Mouse (Mus musculus) midbrain, embryonic 12.5 days (tissue): Measurements from ENCODE around the gene Aldh8a1. TPM values are rescaled to one million over a fixed set of nuclear protein-coding genes. Genes with fewer than 3 reads are reported as not detected.

Source experiments
- ATAC-seq: fragments of 200-750 bp; cut with Nextera tagmentation; 2 replicates; pipeline ENCODE4 v1.8.0; 2017; ENCODE audit warnings: low read depth, moderate TSS enrichment, moderate library complexity; ENCODE audit not compliant: low FRiP score
- H3K27ac ChIP-seq: fragments of 300-500 bp; sonication (generic); replicated peaks from 2 replicates; pipeline ENCODE4 v1.5.1; 2016; ENCODE audit warnings: mild to moderate bottlenecking
- H3K27me3 ChIP-seq: fragments of 300-500 bp; sonication (generic); 2 replicates; pipeline ENCODE4 v1.6.1; 2016; ENCODE audit warnings: mild to moderate bottlenecking
- H3K36me3 ChIP-seq: fragments of 300-500 bp; sonication (generic); 2 replicates; pipeline ENCODE4 v1.6.1; 2016
- H3K4me1 ChIP-seq: fragments of 300-500 bp; sonication (generic); 2 replicates; pipeline ENCODE4 v1.6.1; 2016
- H3K4me2 ChIP-seq: fragments of 300-500 bp; sonication (generic); replicated peaks from 2 replicates; pipeline ENCODE4 v1.6.1; 2016; ENCODE audit warnings: mild to moderate bottlenecking, moderate library complexity
- H3K4me3 ChIP-seq: fragments of 300-500 bp; sonication (generic); 2 replicates; pipeline ENCODE4 v1.5.1; 2016; ENCODE audit warnings: mild to moderate bottlenecking
- H3K9ac ChIP-seq: fragments of 300-500 bp; sonication (generic); replicated peaks from 2 replicates; pipeline ENCODE4 v1.6.1; 2016; ENCODE audit warnings: mild to moderate bottlenecking, moderate library complexity
- H3K9me3 ChIP-seq: fragments of 300-500 bp; sonication (generic); 2 replicates; pipeline ENCODE4 v1.6.1; 2016; ENCODE audit warnings: mild to moderate bottlenecking
- WGBS: fragments of 180-500 bp; shearing (Covaris S2); methylation state at CpG from one replicate; pipeline ENCODE4 v1.1.7; 2016; 5-methylcytosine and 5-hydroxymethylcytosine counted together
- polyA plus RNA-seq: library from polyadenylated mRNA; unstranded; fragments of >200 nt; fragmentation: Nextera tagmentation; extraction: Ambion mirVana; gene quantifications from 2 replicates; pipeline ENCODE4 v1.2.1, GENCODE M21; 2016

Aldh8a1 gene
- polyA plus RNA-seq, 1 experiment from 2014 or later: 0.17 TPM

DNA sequence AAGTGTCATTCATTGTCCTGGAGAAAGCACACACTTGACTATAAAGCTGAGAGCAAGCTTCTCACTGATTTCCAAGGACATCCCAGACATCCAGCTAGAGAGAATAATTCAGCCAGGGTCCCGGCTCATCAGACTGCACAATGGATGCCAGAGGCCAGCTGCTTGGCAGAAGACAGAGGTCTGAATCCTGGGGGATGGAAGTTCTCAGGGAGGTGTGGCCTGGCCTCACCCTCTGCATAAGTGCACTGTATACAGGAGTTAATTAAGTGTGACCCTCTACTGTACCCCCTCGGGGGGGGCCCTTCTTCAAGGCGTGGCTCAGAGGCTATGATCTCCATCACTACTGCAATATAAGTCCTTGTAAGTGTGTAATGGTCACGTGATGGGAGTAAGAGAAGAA, 24.2 kb downstream of the Aldh8a1 start:
- ATAC-seq: no peak
- Histone ChIP-seq H3K4me2 (no peak overlapping the region), H3K9me3 (no peaks in the 10 kb centered on the region), H3K36me3 (no peaks in the 10 kb centered on the region), H3K4me1 (peaks cover 4% of the 10 kb centered on the region; the same call in 1 of the 2 replicates), H3K4me3 (no peak overlapping the region), H3K9ac (no peak overlapping the region), H3K27ac (no peak overlapping the region), H3K27me3 (no peaks in the 10 kb centered on the region)
- 67% methylated on average over 4 of the region's 4 CpGs for WGBS

DNA sequence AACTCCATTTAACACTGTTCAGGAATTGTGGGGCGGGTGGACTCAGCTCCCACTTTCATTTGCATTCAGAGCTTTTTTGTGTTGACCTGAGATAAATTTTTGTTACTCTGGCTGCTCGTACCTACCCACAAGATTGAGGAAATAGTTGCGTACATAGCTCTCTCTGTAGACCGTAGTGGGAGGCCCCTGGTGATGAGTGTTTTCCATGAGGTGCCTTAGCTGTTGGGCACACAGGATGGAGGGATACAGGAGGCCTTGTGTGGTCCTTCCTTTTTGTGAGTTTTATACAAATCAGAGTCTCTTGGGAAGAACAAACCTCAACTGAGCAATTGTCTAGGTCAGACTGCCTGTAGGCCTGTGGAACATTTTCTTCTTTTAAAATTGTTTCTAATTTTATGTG, 27.7 kb downstream of the Aldh8a1 start:
- Histone ChIP-seq H3K27ac (no peak overlapping the region), H3K36me3 (no peaks in the 10 kb centered on the region), H3K4me1 (peaks cover 4% of the 10 kb centered on the region; the same call in 1 of the 2 replicates), H3K4me3 (no peak overlapping the region), H3K9me3 (no peaks in the 10 kb centered on the region), H3K4me2 (no peak overlapping the region), H3K27me3 (no peaks in the 10 kb centered on the region), H3K9ac (no peak overlapping the region)
- no peak for ATAC-seq
- 95% methylated on average over 4 of the region's 4 CpGs for WGBS

DNA sequence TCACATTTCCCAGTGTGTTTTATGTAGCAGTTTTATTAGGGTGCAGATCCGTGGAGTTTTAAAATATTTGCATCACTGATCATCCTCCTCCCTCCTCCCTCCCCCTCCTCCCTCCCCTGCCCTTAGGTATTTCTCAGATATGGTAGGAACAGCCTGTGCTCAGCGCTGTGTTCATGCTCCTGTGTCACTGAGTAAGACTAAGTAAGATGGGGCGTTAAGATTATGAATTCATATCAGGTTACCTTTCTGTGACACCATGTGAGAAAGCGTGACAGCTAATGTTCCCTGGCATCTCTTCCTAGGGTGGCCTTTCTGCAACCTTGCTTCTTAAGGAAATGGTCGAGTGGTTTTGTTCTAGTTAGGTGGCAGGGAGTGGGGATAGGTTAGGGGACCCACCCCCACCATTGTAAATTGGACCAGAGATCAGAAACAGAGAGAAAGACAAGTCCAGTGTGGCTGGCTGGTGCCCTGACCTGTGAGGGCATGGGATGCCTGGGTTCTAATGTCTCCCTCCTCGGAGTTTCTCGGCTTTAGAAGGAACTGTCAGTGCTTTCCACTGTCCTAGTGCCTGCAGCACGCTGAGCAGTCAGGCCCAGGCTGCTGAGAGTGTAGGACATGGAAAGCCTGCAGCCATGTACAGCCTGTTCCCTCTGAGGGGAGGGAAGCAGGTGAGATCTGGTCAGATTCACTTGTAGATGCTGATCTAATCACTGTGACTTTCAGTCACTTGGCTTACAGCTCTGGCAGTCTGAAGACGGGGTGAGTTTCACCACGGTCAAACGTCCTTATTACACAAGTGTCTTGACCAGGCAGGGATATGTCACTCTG, 28.8 kb downstream of the Aldh8a1 start:
- WGBS: 84% methylated on average over 11 of the region's 11 CpGs
- no peak overlapping the region for H3K9ac ChIP-seq
- no peak overlapping the region for H3K4me2 ChIP-seq
- no peaks in the 10 kb centered on the region for H3K9me3 ChIP-seq
- no peak overlapping the region for H3K4me3 ChIP-seq
- H3K27me3 ChIP-seq: no peaks in the 10 kb centered on the region
- ATAC-seq: no peak
- H3K27ac ChIP-seq: no peak overlapping the region
- no peaks in the 10 kb centered on the region for H3K36me3 ChIP-seq
- H3K4me1 ChIP-seq: peaks cover 4% of the 10 kb centered on the region; the same call in 1 of the 2 replicates

DNA sequence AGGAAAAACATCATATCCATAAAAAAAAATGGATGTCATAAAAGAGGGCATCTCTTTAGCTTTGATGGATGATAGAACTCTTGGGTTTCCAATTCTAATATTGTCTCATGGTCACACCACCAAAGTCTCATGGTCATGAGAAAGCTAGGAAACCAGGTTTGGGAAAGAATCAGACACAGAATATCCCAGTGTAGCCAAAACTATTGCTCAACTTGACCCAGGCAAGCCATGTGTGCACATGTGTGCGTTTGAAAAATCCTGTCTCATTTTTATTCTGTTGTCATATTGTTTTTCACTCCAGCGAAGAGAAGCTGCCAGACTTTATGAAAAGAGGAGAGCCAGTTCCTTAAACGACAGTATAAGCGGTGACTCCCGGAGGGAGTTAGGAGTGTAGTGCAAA, 33.6 kb downstream of the Aldh8a1 start:
- Histone ChIP-seq H3K4me2 (no peak overlapping the region), H3K9ac (no peak overlapping the region), H3K4me1 (no peaks in the 10 kb centered on the region), H3K9me3 (no peaks in the 10 kb centered on the region), H3K27ac (no peak overlapping the region), H3K36me3 (no peaks in the 10 kb centered on the region), H3K4me3 (no peak overlapping the region), H3K27me3 (no peaks in the 10 kb centered on the region)
- no peak for ATAC-seq
- WGBS: 78% methylated on average over 5 of the region's 5 CpGs

DNA sequence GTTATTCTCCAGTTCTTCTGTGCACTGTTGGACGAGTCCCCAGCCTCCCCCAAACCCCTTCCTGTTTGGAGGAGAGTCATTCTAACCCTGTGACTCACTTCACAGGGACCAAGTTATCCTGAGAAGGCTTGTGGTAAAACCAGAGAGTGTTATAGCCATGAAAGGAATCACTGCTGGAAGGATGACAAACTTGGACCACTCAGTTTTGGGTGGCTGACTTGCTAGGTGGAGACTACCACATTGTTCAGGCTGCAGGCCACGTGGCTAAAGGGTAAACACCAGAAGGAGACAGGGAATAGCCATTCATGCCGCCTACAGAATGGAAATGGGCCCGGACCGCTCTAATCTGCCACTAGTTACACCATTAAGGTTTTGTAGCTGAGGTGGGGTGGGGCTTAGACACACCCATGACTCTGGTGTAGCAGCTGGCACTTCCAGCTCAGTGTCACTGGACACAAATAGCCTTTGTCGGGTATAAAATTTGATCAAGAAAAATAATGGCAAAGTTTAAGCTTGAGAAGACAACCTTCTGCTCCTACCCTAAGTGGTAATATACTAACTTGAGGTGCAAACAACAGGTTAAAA, 34.6 kb downstream of the Aldh8a1 start:
- no peaks in the 10 kb centered on the region for H3K9me3 ChIP-seq
- no peaks in the 10 kb centered on the region for H3K36me3 ChIP-seq
- H3K4me1 ChIP-seq: no peaks in the 10 kb centered on the region
- H3K4me2 ChIP-seq: no peak overlapping the region
- no peak overlapping the region for H3K4me3 ChIP-seq
- H3K9ac ChIP-seq: no peak overlapping the region
- no peak overlapping the region for H3K27ac ChIP-seq
- no peak for ATAC-seq
- 77% methylated on average over 6 of the region's 6 CpGs for WGBS
- H3K27me3 ChIP-seq: no peaks in the 10 kb centered on the region

DNA sequence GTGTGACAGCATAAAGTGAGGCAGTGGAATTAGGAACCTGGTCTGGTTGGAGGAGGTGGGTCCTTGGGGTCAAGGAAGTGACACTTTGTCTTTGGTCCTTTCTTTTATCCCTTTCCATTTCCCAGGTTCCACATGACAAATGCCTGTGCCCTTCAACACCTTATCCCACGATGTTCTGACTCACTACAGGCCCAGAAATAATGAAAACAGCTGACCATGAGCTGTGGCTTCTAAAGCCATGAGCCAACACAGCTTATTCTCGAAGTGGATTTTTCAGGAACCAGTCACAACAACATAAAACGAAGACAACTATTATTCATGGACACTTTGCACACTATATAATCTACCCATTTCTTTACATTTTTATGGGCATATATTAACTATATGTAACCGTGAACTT, 37.9 kb downstream of the Aldh8a1 start:
- no peaks in the 10 kb centered on the region for H3K9me3 ChIP-seq
- no peak for ATAC-seq
- H3K4me3 ChIP-seq: no peak overlapping the region
- H3K36me3 ChIP-seq: no peaks in the 10 kb centered on the region
- H3K4me1 ChIP-seq: no peaks in the 10 kb centered on the region
- no peak overlapping the region for H3K9ac ChIP-seq
- WGBS: 81% methylated on average over 4 of the region's 4 CpGs
- H3K4me2 ChIP-seq: no peak overlapping the region
- H3K27ac ChIP-seq: no peak overlapping the region
- H3K27me3 ChIP-seq: no peaks in the 10 kb centered on the region

DNA sequence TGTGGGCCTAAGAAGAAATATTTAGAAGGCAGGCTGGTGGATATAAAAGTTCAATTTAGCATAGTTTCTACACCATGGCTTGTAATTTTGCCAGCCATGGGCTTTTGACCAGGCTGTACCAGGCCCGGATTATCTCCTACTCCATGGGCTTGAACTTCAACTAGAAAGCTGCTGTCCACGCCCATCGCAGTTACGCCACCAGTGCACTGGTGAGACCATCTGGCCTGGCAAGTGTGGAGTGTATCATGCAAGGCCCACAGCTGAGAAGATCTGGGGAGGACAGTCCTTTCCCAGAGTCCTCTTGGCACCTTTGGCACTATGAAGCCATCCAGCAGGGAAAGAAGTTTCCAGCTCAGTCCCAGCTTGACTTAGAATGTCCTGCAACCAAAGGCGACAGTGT, 39.1 kb downstream of the Aldh8a1 start:
- 91% methylated on average over 5 of the region's 5 CpGs for WGBS
- H3K36me3 ChIP-seq: no peaks in the 10 kb centered on the region
- no peak overlapping the region for H3K9ac ChIP-seq
- no peak for ATAC-seq
- H3K9me3 ChIP-seq: no peaks in the 10 kb centered on the region
- H3K4me2 ChIP-seq: no peak overlapping the region
- H3K4me3 ChIP-seq: no peak overlapping the region
- H3K4me1 ChIP-seq: no peaks in the 10 kb centered on the region
- H3K27me3 ChIP-seq: no peaks in the 10 kb centered on the region
- no peak overlapping the region for H3K27ac ChIP-seq

DNA sequence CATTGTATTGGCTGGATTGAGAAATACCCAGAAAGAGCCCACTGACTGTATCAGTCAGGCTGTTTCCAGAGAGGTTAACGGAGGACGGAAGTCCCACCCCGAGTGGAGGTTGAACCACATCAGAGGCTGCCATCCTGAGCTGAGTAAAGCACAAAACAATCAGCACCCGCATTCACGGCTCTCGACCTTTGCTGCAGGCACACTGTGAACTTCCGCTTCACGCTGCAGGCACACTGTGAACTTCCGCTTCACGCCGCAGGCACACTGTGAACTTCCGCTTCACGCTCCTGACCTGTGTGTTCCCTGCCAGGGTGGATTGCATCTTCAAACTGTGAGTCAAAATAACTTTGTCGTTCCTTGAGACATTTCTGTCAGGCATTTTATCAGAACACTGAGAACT, 42.1 kb downstream of the Aldh8a1 start:
- Histone ChIP-seq H3K27ac (no peak overlapping the region), H3K36me3 (no peaks in the 10 kb centered on the region), H3K4me2 (no peak overlapping the region), H3K9ac (no peak overlapping the region), H3K4me1 (no peaks in the 10 kb centered on the region), H3K4me3 (no peak overlapping the region), H3K9me3 (no peaks in the 10 kb centered on the region), H3K27me3 (no peaks in the 10 kb centered on the region)
- 83% methylated on average over 14 of the region's 14 CpGs for WGBS
- no peak for ATAC-seq

DNA sequence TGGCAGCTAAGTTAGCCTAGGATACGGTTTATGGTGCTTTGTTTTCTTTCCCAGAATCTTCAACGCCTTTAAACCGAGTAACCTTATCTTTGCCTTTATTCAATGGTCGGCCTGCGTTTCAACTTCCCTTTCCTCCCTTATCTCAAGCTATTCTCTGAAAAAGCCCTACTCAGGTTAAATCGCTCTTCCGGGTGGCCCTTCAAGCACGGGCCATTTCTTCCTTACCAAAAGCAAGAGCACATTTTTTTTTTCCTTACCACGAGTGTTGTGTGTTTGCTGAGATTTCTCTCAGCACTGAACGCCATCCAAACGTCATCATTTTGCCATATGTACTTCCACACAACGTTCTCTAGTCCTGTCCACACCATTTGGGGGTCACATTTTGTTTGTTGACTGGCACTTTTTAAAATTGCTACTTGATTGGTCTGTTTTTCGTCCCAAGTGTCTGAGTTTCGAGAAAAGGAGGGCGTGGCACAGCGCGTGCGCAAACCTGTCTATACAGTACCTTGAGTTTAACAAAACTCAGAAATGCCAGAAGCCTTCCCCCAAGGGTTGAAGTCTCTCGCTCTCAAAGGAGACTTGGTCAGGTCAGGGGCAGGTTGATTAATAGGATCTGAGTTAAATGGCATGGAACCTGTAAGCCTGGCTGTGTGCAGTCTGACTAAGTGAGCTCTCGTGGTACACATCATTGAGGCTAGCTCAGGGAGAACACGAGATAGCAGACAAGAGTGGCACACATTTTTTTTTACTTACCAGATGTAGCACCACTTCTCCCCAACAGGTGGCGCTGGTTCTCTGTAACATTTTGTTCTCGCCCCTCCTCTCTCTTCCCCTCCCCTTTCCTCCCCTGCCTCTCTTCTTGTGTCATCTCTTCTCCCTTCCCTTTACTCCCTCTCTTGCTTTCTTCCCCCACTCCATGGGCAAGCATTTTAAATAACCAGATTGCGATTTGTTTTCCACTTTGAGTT, 43.6 kb downstream of the Aldh8a1 start:
- H3K36me3 ChIP-seq: no peaks in the 10 kb centered on the region
- no peak overlapping the region for H3K4me3 ChIP-seq
- no peaks in the 10 kb centered on the region for H3K4me1 ChIP-seq
- no peak overlapping the region for H3K4me2 ChIP-seq
- no peak overlapping the region for H3K27ac ChIP-seq
- H3K9me3 ChIP-seq: no peaks in the 10 kb centered on the region
- no peak for ATAC-seq
- 77% methylated on average over 24 of the region's 24 CpGs for WGBS
- H3K9ac ChIP-seq: no peak overlapping the region
- no peaks in the 10 kb centered on the region for H3K27me3 ChIP-seq

DNA sequence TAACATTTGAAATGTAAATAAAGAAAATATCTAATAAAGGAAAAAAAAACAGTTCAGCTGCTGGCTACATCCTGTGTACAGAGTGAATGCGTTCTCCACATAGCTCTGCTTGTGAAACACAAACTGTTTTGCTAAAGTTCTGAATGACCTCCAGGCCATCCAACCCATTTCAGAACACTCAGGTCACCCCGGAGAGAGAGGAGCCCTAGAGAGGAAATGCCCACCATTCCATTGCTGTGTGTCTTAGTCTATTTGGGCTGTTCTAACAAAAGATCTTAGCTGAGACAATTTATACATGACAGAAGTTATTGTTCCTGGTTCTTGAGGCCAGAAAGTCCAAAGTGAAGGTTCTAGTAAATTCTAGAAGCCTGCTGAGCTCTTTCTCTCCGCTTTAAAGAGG, 49.4 kb downstream of the Aldh8a1 start:
- Histone ChIP-seq H3K4me3 (no peak overlapping the region), H3K27ac (no peak overlapping the region), H3K9me3 (no peaks in the 10 kb centered on the region), H3K9ac (no peak overlapping the region), H3K4me2 (no peak overlapping the region), H3K27me3 (no peaks in the 10 kb centered on the region), H3K4me1 (peaks cover 2% of the 10 kb centered on the region; the same call in 1 of the 2 replicates), H3K36me3 (no peaks in the 10 kb centered on the region)
- no peak for ATAC-seq
- 76% methylated on average over 3 of the region's 3 CpGs for WGBS

DNA sequence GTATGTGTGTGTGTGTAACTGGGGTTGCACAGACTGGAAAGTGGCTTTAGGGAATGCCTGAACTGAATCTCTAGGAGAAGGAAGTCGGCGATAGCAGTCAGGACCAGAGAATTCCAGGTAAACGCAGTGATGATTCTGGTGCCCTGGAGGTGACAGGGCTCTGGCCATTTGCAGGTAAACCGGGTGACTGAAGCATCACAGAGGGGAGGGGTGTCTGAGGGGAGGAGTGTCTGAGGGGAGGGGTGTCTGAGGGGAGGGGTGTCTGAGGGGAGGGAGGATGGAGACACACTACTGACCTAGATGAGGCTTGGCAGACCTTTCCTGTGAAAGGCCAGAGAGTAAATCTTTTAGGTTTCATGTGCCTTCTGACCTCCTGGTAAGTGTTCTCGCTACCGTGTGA, 50.9 kb downstream of the Aldh8a1 start:
- H3K4me1 ChIP-seq: peaks cover 2% of the 10 kb centered on the region; the same call in 1 of the 2 replicates
- no peak for ATAC-seq
- no peak overlapping the region for H3K27ac ChIP-seq
- 77% methylated on average over 6 of the region's 6 CpGs for WGBS
- H3K9me3 ChIP-seq: no peaks in the 10 kb centered on the region
- H3K9ac ChIP-seq: no peak overlapping the region
- no peaks in the 10 kb centered on the region for H3K36me3 ChIP-seq
- no peak overlapping the region for H3K4me2 ChIP-seq
- H3K27me3 ChIP-seq: no peaks in the 10 kb centered on the region
- H3K4me3 ChIP-seq: no peak overlapping the region

DNA sequence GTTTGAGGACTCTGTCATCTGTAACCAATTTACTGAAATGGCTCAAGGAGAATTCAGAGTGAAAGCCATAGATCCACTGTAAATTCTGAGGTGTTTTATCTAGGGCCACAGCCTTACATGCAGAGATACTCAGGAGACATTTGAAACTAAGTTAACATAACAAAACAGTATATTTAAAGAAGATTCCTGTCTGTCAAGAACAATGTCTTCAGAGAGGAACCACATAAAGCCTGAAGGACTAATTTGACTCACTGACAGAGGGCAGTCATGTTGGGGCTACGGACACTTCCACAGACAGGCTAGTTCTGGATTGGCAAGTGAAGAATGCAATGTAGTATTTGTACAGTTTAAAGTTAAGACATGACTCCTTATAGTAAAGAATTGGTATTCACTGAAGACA, 62.2 kb downstream of the Aldh8a1 start:
- Histone ChIP-seq H3K4me3 (no peak overlapping the region), H3K9ac (no peak overlapping the region), H3K36me3 (no peaks in the 10 kb centered on the region), H3K4me1 (peaks cover 7% of the 10 kb centered on the region; the same call in 1 of the 2 replicates), H3K27ac (no peak overlapping the region), H3K9me3 (no peaks in the 10 kb centered on the region), H3K4me2 (no peak overlapping the region), H3K27me3 (no peaks in the 10 kb centered on the region)
- WGBS: 78% methylated on average over 1 of the region's 1 CpGs
- ATAC-seq: no peak
